Mouse (Mus musculus) megakaryocyte, embryonic 14.5 days (primary cell): Measurements from ENCODE around the gene Hook1. TPM values are rescaled to one million over a fixed set of nuclear protein-coding genes. Genes with fewer than 3 reads are reported as not detected.

Experiments
- H3K27me3 ChIP-seq: replicated peaks from 2 replicates; pipeline ENCODE3; 2012; ENCODE audit warnings: inconsistent platforms
- H3K36me3 ChIP-seq: replicated peaks from 2 replicates; pipeline ENCODE3; 2012; ENCODE audit warnings: low read length, inconsistent platforms, mixed read lengths
- H3K4me1 ChIP-seq: 2 replicates; pipeline ENCODE4 v1.6.1; 2012; ENCODE audit warnings: inconsistent platforms
- H3K4me3 ChIP-seq: replicated peaks from 2 replicates; pipeline ENCODE3; 2012; ENCODE audit warnings: moderate library complexity, mild to moderate bottlenecking, inconsistent platforms
- H3K9me3 ChIP-seq: 2 replicates; pipeline ENCODE4 v1.6.1; 2012; ENCODE audit warnings: inconsistent platforms
- FLI1 ChIP-seq: IDR thresholded peaks from 2 replicates; pipeline ENCODE4 v1.6.1; 2012; ENCODE audit warnings: low read length, inconsistent platforms, mixed read lengths
- GATA1 ChIP-seq: IDR thresholded peaks from 3 replicates; pipeline ENCODE4 v1.6.1; 2012; ENCODE audit warnings: mixed read lengths, low read length, inconsistent platforms, borderline replicate concordance
- polyA plus RNA-seq: library from polyadenylated mRNA; stranded (reverse); fragments of >175 nt; gene quantifications from 2 replicates; pipeline ENCODE4 v1.2.3, GENCODE M21; 2012; ENCODE audit warnings: low replicate concordance; ENCODE audit not compliant: insufficient read depth

The Hook1 gene
- 0.34 TPM in 1 of 2 replicates, not detected in the other for polyA plus RNA-seq

DNA sequence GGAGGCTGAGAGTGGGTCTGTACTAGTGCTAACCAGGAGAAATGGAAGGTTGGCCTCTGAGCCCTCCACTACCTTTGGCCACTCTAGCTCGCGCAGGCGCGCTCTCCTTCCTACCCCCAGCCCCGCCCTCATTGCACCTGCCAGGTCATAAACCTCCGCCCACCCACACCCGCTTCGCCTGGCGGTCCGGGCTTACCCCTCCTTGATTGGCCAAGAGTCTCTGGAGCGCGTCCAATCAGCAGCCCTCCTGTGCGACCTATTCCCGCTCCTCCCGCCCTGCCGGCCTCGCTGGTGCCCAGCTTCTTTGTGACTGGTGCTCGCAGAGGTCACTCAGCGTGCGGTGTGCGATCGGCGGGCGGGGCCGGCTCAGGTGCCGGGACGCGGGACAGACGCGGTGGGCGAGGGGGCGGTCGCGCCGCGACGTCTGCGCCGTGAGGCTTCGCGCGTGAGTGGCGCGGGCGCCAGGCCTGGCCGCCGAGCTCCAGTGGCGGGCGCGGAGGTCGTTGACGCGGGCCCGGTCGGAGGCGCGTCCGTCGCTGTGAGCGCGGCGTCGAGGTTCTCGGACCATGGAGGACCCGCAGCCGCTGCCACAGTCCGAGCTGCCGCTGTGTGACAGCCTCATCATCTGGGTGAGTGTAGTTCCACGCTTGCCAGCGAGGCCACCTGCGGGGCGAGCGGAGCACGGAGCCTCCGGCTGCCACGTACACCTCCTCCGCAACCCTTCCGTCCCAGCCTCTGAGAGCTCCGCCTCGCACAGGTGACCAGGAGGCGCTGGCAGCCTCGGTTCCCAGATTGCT is at the start of gene Hook1:
TSS of gene Hook1 (plus strand) at position 313 of the 797 bp plus-strand sequence.
- Histone ChIP-seq H3K9me3 (no peaks in the 10 kb centered on the region), H3K27me3 (peaks cover 12% of the 10 kb centered on the region), H3K36me3 (no peaks in the 10 kb centered on the region), H3K4me3 (peak within 1 kb of the TSS; percentile 95), H3K4me1 (peaks cover 17% of the 10 kb centered on the region)
- TF ChIP-seq GATA1 (no peak), FLI1 (no peak)

DNA sequence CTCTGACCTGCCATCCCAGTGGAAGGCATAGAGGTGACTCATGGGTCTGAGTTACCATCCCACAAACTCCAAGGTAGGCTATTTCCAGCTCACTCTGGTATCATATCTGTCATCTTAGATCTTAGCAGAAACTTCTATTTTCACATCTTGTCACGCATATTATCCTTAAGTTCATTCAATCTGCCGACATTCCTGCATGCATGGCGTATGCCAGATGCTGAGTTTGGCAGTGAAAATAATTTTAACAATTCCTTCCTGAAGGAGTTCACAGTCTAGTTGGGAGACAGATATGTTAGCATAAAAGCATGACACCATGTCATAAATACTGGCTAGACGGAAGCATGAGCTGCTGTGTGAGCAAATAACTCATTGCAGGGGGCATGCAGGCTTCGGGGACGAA is 49.3 kb upstream of the Hook1 start:
- Histone ChIP-seq H3K4me1 (peaks cover 5% of the 10 kb centered on the region; the same call in 1 of the 2 replicates), H3K9me3 (no peaks in the 10 kb centered on the region), H3K4me3 (no peak overlapping the region), H3K36me3 (no peaks in the 10 kb centered on the region), H3K27me3 (peaks cover 4% of the 10 kb centered on the region)
- TF ChIP-seq FLI1 (no peak), GATA1 (no peak)

DNA sequence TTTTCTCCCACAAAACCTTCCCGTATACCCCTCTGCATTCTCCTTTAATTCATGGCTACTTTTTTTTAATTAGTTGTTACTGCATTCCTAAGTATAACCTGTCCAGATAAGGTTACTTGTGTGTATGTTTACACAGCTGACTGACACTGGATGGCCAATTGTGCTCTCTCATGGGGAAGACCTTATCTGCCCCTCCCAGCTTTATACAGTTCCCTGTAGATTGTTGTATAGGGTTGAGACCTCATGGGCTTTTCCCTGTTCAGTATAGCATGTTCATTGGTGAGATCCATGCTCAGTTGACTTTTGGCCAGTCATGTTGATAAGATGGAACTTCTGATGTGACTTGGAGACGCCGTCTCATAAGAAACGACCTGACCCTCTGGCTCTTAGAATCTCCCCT is 46.6 kb upstream of the Hook1 start:
- H3K4me1 ChIP-seq, result peaks cover 11% of the 10 kb centered on the region; the same call in 1 of the 2 replicates
- peaks cover 4% of the 10 kb centered on the region for H3K27me3 ChIP-seq
- TF ChIP-seq FLI1 (no peak), GATA1 (no peak)
- H3K36me3 ChIP-seq, result no peaks in the 10 kb centered on the region
- no peaks in the 10 kb centered on the region for H3K9me3 ChIP-seq
- no peak overlapping the region for H3K4me3 ChIP-seq

DNA sequence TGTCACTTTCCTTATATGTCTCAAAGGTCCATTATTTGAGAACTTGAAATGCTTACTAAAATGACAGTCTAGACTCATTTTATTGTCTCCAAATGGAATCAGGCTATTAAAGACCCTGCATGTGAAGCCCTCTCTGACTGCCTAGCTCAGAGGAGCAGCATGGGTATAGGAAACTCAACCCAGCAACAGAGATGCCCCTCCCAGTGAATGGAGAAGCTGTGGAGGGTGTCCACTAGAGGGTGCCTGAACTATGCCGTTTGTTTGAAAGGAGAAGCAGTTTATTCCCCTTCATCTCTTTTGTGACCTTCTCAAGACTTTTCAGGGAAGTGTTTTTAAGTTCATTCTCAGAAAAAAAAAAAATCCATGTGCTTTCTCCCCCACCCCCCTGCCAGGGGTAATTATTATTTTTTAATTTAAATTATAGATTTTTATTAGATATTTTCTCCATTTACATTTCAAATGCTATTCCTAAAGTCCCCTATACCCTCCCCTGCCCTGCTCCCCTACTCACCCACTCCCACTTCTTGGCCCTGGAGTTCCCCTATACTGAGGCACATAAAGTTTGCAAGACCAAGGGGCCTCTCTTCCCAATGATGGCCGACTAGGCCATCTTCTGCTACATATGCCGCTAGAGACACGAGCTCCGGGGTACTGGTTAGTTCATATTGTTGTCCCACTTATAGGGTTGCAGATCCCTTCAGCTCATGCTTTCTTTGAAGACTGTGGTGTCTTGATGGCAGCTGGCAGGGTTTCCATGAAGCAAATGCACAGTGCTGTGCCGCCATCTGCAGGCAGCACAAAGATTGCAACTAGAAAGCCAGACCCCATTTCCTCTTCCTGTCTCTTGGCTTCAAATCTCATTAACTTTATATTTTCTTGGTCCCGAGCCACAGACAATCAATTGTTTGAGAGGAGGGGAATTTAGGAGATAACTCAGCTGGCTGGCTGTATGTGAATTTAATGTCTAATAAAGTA is 42.5 kb upstream of the Hook1 start:
- Histone ChIP-seq H3K36me3 (no peaks in the 10 kb centered on the region), H3K9me3 (no peaks in the 10 kb centered on the region), H3K27me3 (no peaks in the 10 kb centered on the region), H3K4me1 (0 out of 2 replicates have a peak, but pooled peaks cover 8% of the 10 kb centered on the region), H3K4me3 (no peak overlapping the region)
- no peak for TF ChIP-seq FLI1
- no peak for TF ChIP-seq GATA1

DNA sequence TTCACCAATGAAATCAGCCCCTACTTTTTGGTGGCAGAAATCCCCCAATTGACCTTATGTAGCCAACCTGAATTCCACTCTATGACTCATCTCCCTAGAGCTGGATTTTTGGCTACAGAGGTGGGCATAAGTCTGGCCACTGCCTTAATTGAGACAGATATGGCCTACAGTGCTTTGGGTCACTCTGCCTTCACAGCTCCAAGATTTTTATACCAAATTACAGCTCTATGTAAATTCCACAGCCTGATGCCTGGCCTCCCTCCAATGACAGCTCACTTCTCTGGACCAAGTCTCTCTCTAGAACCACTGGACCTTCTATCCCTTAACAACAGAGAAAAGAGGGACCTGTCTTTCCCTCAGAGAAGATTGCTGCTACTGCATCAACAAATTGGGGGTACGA is 38.2 kb upstream of the Hook1 start:
- Histone ChIP-seq H3K4me1 (0 out of 2 replicates have a peak, but pooled peaks cover 4% of the 10 kb centered on the region), H3K4me3 (no peak overlapping the region), H3K36me3 (no peaks in the 10 kb centered on the region), H3K9me3 (no peaks in the 10 kb centered on the region), H3K27me3 (peaks cover 2% of the 10 kb centered on the region)
- TF ChIP-seq FLI1 (no peak), GATA1 (no peak)

DNA sequence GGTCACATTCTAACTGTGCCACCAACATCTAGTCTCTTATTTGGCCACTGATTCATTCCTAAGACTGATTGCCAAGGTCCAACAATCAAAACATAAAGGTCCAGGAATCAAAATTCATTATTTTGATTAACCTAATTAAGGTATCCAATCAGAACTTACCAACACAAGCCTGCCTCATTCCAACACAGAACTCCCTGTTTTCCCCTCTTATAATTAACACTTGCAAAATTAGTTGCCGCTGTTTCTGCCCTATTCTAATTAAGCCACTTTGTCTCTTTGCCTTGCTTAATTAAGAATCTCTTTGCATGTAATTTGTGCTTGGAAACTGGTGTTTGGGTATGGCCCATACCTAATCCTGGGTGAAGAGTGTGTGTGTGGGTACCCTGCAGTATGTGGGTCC is 37.1 kb upstream of the Hook1 start:
- Histone ChIP-seq H3K4me3 (no peak overlapping the region), H3K9me3 (no peaks in the 10 kb centered on the region), H3K27me3 (peaks cover 4% of the 10 kb centered on the region), H3K4me1 (0 out of 2 replicates have a peak, but pooled peaks cover under 1% of the 10 kb centered on the region), H3K36me3 (no peaks in the 10 kb centered on the region)
- TF ChIP-seq FLI1, result no peak
- no peak for TF ChIP-seq GATA1

DNA sequence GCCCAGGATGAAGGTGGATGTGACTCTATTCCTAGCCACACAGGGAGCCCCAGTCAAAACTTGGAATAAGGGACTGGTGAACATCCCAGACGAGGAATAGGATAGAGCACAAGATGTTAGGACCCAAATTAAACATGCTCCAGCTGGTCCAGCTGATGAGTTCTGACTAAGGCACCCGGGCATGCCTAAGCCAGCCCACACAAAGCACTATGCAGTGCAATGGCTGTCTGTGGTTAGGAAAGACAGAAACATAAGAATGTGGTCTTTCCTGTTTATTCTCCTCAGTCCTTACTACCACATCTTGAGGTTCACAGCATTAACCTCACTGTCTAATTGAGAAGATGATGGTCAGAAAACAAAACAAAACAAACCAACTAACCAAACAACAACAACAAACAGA is 35.7 kb upstream of the Hook1 start:
- H3K4me1 ChIP-seq, result no peaks in the 10 kb centered on the region
- peaks cover 4% of the 10 kb centered on the region for H3K27me3 ChIP-seq
- no peaks in the 10 kb centered on the region for H3K9me3 ChIP-seq
- no peaks in the 10 kb centered on the region for H3K36me3 ChIP-seq
- H3K4me3 ChIP-seq, result no peak overlapping the region
- TF ChIP-seq GATA1, result no peak
- TF ChIP-seq FLI1, result no peak

DNA sequence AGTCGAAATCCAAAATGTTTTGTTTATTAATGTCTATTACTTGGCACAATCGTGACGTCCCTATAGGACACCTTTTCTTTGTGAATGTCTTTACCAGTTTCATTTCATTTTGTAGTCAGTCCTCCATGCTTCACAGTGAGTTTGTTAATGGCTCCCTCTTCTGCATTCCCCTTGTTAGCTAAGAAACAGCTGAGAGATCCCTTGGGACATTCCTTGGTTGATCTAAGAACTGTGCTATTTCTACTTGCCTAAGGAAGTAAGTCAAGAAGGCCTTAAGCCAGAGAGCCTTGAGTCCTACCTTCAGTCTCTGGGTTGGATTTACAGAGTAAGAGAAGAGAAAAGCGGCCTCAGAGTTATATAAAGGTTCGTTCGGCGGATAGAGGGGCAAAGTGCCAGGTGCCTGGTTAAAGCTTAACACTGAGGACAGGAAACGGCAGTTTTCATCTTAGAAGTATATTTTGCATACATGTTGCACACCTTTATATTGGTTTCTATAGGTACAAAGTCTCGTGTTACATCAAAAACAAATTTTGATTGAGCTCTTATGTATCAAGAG is 33.2 kb upstream of the Hook1 start:
- TF ChIP-seq GATA1, result no peak
- TF ChIP-seq FLI1, result no peak
- H3K4me3 ChIP-seq, result no peak overlapping the region
- H3K27me3 ChIP-seq, result peaks cover 4% of the 10 kb centered on the region
- H3K4me1 ChIP-seq, result no peaks in the 10 kb centered on the region
- no peaks in the 10 kb centered on the region for H3K36me3 ChIP-seq
- H3K9me3 ChIP-seq, result no peaks in the 10 kb centered on the region

DNA sequence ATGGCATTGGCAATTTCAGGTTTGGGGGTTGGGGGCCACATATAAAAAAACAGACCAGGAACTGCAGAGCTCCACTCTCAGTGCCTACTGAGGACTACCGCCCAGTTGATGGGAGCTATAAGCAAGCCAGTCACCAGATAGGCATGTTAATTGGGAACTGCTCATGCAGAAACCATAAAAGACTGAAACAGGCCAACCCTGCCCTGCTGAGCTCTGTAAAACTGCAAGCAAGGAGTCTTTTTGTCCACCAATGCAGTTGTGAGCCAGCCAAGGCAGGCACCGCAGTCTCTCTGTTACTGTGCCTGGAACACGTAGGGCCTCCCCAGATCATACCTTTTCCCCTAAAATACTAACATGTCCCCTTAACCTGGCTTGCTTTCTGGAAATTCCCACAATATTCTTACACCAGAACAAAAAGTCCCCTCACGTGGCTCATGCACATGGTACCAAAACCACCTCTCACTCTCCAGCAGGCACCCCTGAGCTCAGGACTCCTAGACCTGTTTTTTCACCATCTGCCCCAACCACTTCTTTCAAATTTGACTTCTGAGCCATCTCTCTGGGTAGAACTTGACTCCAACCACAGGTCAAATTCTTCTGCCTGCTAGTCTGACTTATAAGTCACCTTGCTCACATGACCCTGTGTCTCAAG is 32.5 kb upstream of the Hook1 start:
- no peaks in the 10 kb centered on the region for H3K4me1 ChIP-seq
- no peaks in the 10 kb centered on the region for H3K9me3 ChIP-seq
- H3K36me3 ChIP-seq, result no peaks in the 10 kb centered on the region
- TF ChIP-seq GATA1 (no peak), FLI1 (no peak)
- H3K4me3 ChIP-seq, result no peak overlapping the region
- peaks cover 4% of the 10 kb centered on the region for H3K27me3 ChIP-seq
